Mouse (Mus musculus) liver, adult 2 months (tissue): Measurements from ENCODE around the gene Pdcd10.

ENCODE experiments used
- CTCF ChIP-seq: fragments of 200-500 bp; IDR thresholded peaks from 2 replicates; pipeline ENCODE4 v1.5.1; 2011; ENCODE audit warnings: low read depth, low read length, control low read depth
- POLR2A ChIP-seq: fragments of 200-500 bp; IDR thresholded peaks from 2 replicates; pipeline ENCODE4 v1.6.1; 2011; ENCODE audit warnings: low read length, control low read depth; ENCODE audit not compliant: insufficient read depth; ENCODE audit errors: extremely low read depth

DNA sequence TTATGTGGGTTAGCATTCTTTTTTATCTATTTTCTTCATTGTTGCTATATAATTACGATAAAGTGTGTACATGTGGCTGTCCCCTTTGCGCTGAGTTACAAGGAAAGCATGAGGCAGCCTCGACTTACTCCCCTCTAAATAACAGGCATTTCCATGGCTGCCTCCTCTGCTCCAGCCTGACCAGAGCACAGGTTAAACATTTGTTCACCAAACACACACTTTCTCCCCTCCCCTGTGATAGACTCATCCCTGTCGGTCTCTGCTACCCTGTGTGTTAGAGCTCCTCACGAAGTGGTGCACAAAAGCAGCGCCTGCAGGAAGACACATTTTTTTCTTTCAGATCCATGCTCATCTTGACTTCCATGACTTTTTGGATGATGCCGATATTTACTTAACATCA lies 82.0 kb downstream of the Pdcd10 start:
- no peak for TF ChIP-seq CTCF
- TF ChIP-seq POLR2A: no peak
